ENCODE assay signal across 14 mouse cellular contexts in the genomic region with DNA sequence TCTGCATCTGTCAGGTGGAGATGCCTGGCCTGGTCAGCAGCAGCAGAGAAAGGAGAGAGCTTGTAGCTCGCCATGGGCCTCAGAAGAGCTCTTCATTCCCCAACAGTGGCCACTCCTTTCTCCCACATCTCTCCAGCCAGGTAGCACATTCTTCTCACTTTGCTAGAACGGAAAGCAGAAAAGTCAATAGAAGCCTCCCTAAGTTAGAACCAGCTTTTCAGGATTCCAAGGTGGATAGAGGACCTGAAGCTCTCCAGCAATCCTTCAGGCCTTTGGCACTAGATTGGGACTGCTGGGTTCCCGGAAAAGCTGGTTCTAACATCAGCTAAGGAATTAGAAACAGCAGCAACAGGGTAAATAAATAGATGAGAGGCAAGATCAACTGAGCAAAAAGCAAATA.
"Had no signal": no experiment of that assay in that cellular context is flagged by ENCODE, and none has a peak within 500 bp of the region (broad histone marks: within the 10 kb centered on the region; RNA-seq: fewer than 3 reads in every experiment).

No protein-coding gene starts in this region.

- ATAC-seq: intestine, postnatal 0 days; midbrain, embryonic 13.5 days; midbrain, embryonic 16.5 days had no signal

- H3K4me2 ChIP-seq: liver, embryonic 13.5 days; midbrain, embryonic 13.5 days had no signal

- DNase-seq: kidney, adult 2 months; kidney, postnatal 25 days; layer of hippocampus, adult 9-11 months; liver, embryonic 13.5 days; thymus, adult 2 months; thymus, postnatal 14 days; thymus, postnatal 4 days had no signal

- H3K4me1 ChIP-seq: liver, embryonic 13.5 days; megakaryocyte, embryonic 14.5 days; midbrain, embryonic 10.5 days; midbrain, embryonic 13.5 days had no signal

- H3K9ac ChIP-seq: liver, embryonic 13.5 days; midbrain, embryonic 13.5 days had no signal

- H3K9me3 ChIP-seq: liver, embryonic 13.5 days; midbrain, embryonic 10.5 days; midbrain, embryonic 13.5 days had no signal

- H3K27me3 ChIP-seq: liver, embryonic 13.5 days; megakaryocyte, embryonic 14.5 days; midbrain, embryonic 13.5 days had no signal

- H3K27ac ChIP-seq: kidney, postnatal 0 days; layer of hippocampus, adult 2 months; liver, embryonic 13.5 days; midbrain, embryonic 10.5 days; midbrain, embryonic 13.5 days had no signal

- H3K4me3 ChIP-seq: layer of hippocampus, adult 2 months; liver, embryonic 13.5 days; megakaryocyte, embryonic 14.5 days; midbrain, embryonic 10.5 days; midbrain, embryonic 13.5 days had no signal

- H3K36me3 ChIP-seq: liver, embryonic 13.5 days; midbrain, embryonic 10.5 days; midbrain, embryonic 13.5 days had no signal
